Mouse (Mus musculus) cerebellum, adult 11 months (tissue): ENCODE results near the gene Rep15.
A peak's percentile ranks its signal among the peaks of the same experiment; 100 is the strongest.

Source experiments
- DNase-seq: peaks from one replicate; pipeline ENCODE4 v3.0.0; 2022

Rep15 gene

DNA sequence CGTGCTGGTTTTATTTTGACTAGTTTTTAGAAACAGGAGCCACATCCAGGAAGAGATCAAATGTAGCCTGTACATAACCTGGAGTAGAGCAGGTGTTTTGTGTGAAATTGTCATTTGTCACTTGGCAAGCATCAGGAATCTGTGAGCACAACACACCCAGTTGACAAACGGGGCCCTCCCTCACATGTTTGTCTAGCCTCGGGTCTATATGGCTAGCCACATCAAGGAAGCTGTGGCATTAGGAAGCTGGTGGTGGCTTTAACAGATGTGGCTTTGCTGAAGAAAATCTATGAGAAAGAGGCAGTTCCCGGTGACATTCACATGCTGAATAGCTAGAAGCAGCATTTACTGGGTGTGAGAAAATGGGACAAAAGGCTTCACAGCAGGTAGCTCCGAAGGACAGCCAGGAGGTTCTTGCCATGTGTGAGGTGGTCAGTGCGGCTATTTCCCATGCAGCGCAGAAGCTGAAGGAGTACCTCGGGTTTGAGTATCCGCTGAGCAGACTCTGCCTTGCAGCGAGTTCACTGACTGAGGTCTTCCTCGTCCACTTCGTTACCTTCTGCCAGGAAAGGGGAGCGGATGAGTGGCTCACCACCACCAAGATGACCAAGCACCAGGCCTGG lies at the start of gene Rep15:
Gene Rep15 (plus strand): TSS at position 282 of the 623 bp plus-strand sequence.
- peak; percentile 33 for DNase-seq

- DNase-seq = no peak
Observed at GRCm38 (mm10) chr6:146984569-146984968, 47.8 kb upstream of the Rep15 start.

DNA sequence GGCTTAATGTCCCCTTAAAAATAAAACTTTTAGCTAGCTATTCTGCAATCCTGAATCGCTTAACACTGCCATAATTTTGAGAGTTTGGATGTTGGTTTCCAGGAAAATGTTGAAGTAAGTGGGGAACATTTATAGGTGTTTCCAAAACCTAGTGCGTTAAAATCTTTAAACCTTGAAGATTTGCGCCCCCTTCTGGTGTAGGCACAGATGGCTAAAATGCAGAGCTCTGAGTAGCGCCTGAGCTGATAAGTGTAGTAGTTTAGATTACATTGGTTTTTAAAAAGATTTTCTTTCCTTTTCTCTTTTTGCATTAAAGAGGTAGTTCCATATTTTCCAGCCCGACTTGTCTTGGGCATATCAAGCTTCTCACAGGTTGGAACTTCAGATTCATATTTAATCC lies 38.1 kb upstream of the Rep15 start:
- peak; percentile 9 for DNase-seq

DNA sequence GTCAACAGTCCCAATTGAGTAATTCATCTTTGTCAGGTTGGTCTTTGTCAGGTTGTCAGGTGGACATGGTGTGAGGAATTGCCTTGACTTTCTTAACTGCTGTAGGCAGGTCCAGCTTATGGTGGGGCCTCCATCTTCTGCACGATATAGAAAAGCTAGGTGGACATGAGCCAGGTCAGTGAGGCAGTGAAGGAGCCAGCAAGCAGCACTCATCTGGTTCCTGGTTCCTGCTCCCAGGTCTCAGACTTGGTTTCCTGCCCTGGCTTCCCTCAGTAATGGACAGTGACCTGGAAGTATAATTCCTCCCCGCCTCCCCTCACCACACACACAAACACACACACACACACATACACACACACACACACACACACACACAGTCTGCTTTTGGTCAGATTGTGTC lies 37.0 kb upstream of the Rep15 start:
- no peak for DNase-seq

GRCm38 (mm10) chr6:146995878-146996277 lies 36.5 kb upstream of the Rep15 start:
- no peak for DNase-seq

DNA sequence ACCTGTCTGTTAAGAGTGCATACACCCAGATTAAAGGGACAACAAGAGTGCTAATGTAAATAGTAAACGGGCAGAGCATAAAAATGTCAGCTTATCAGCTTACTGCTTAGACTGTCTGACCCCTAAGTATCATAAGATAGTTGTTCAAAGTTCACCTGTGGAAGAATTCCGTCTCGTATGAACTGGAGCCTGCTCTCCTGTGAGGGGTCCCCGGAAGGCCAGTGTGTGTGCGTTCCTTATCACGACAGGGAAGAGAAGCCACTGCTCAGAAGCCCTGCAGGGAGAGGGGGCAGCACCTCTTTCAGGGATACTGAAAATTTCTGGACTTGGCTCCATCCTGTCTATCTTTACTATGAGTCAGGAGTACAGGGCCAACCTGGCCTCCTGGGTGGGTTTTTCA lies 35.4 kb upstream of the Rep15 start:
- no peak for DNase-seq

DNA sequence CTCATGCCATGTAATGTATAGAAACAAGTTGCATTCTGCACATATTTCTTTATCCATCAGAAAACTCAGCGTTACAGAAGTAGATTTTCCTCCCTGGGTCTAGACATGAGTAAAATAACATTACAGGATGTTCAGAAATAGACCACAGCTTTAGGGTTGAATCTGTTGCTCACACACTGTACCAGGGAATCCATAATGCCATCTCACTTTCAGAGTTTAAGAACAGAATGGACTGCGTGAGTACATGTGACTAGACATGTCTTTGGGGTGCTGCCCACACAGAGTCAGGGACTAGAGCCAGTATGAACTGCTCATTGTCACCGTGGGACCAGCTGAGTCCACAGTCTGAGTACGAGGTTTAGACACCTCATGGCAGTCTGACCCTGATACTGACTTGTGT lies 33.7 kb upstream of the Rep15 start:
- no peak for DNase-seq

DNA sequence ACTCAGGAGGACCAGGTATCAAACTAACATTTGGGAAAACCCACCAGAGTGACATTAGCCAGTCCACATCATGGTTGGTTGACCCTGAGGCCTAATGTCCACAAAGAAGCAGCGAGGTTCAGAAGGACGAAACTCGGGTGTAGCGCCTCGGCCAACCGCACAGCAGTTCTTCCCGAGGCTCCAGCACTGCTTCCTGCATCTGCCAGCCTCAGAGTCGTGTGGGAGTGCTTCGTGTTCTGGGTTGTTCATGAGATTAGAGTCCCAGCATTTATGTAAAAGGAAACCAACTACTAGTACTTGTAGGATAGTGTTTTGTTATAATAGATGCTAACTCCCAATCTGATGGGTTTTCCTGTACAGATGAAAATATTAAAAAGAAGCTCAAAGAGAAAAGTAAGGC lies 33.1 kb upstream of the Rep15 start:
- no peak for DNase-seq

GRCm38 (mm10) chr6:146999755-147000154 lies 32.6 kb upstream of the Rep15 start:
- DNase-seq = no peak

DNA sequence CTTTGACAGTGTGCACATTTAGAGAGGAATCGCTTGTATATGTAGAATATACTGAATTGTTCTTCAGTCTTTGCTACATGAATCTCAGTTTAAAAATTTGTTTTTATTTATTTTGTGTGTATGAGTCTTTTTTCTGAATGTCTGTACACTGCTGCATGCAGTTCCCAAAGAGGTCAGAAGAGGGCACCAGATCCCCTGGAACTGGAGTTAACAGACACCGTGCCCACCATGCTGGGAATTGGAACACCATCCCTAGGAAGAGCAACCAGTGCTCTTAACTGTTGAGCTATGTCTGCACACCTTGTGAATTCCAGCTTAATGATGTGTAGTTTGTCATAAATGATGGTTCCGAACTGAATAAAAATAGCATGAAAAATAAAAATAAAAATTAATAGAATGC lies 24.2 kb upstream of the Rep15 start:
- DNase-seq = peak; percentile 48

DNA sequence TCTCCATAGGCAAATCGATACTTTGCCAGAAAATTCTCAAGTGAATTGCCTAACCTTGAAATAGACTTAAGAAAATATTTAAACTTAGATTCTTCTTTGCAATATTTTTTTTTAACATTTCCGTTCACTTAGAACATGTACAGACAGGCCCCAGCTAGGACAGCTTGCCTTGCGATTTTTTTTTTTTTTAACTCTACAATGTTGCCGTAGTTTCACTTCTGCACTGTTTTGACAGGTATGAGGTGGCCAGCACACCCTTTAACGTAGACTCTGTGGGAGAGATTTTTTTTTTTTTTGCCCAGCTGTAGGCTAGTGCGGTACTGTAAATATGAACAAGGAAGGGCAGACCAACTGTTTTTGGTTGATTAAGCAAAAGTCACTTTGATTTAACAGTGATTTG lies 22.0 kb upstream of the Rep15 start:
- DNase-seq = no peak

- DNase-seq = no peak
Observed at GRCm38 (mm10) chr6:147010811-147011520, 21.4 kb upstream of the Rep15 start.

GRCm38 (mm10) chr6:147011555-147011954 lies 20.8 kb upstream of the Rep15 start:
- no peak for DNase-seq

- DNase-seq = no peak
Observed at GRCm38 (mm10) chr6:147011977-147012376, 20.4 kb upstream of the Rep15 start.

- DNase-seq = no peak
Observed at GRCm38 (mm10) chr6:147013546-147013945, 18.8 kb upstream of the Rep15 start.

DNA sequence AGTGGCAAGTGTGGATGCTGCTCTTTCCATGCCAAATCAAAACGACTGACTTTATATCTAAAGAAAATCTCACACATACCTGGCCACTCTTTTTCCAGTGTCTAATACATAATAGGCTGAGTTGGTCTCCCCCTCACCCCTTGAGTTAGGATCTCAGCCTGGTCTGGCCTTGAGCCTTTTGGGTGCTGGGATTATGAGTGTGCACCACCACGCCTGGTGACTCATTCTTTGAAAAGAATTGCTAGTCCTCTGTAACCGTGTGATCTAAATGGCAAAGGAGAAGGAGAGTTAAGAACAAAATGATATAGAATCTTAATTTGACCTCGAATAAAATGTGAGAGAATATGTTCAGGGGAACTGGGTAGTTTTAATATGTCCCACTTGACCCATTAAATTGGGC lies 14.5 kb upstream of the Rep15 start:
- DNase-seq = no peak

- no peak for DNase-seq
Observed at GRCm38 (mm10) chr6:147018364-147018763, 14.0 kb upstream of the Rep15 start.

DNA sequence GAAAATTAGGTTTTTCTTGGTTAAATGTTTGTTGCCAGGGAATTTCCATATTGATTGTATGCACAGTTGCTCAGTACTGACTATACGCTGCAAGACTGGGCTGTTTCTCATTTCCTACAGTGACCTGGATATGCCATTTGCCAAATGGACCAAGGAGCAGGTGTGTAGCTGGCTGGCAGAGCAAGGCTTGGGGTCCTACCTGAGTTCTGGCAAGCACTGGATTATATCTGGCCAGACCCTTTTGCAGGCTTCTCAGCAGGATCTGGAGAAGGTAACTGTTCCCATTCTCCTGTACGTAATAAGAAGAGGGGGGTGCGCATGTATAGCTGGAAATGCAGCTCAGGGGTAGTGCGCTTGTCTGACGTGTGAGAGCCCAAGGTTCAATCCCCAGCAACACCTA lies 11.2 kb upstream of the Rep15 start:
- no peak for DNase-seq

GRCm38 (mm10) chr6:147022375-147023132 lies 9.8 kb upstream of the Rep15 start:
- DNase-seq = no peak

DNA sequence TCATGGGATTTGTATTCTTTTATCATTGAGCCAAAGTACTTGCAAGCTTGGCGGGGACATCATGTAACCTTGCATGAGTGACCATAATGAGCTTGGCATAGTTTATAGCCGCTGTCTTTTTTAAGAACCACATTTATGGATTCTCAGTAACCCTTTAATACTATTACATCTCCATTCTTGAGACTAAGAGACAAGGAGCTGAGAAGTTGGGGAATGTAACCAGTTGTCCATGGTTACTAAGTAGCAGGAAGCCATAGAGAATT lies 9.3 kb upstream of the Rep15 start:
- no peak for DNase-seq

- DNase-seq = no peak
Observed at GRCm38 (mm10) chr6:147023568-147023967, 8.8 kb upstream of the Rep15 start.

GRCm38 (mm10) chr6:147024761-147025160 lies 7.6 kb upstream of the Rep15 start:
- DNase-seq = no peak

DNA sequence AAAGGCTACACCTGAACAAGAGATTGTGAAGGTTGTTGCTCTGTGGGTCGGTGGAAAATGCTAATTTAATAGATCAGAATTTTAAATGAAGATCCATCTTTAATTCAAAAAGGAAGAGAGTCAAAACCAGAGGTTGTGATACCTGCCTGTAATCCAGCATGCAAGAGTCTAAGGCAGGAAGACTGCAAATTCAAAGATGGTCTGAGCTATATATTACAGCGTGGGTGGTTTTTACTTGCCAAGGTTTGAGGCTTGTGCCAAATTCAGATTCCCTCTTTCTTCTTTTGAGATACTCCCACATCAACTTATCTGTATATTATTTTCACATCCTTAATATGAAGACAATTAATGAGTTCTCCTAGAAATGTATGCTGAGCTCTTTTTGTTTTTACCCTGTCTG lies 4.0 kb upstream of the Rep15 start:
- DNase-seq = no peak

- peak; percentile 47 for DNase-seq
Observed at GRCm38 (mm10) chr6:147029591-147029990, 2.8 kb upstream of the Rep15 start.
